Mouse (Mus musculus) CD4-positive helper T cell, adult 2 months (primary cell): ENCODE data around the gene Ier2.
"Not testable (repeated sequence)": the region's sequence is repeated elsewhere in the genome, so short reads cannot be mapped to it uniquely, and the experiment has no call there.

ENCODE experiments used
- DNase-seq: peaks from one replicate; pipeline ENCODE4 v3.0.0-alpha.2; 2012; ENCODE audit warnings: low read depth, missing footprints, low spot score

The Ier2 gene

GRCm38 (mm10) chr8:84698288-84698687, 35.6 kb upstream of the Ier2 start:
- no peak for DNase-seq

DNA sequence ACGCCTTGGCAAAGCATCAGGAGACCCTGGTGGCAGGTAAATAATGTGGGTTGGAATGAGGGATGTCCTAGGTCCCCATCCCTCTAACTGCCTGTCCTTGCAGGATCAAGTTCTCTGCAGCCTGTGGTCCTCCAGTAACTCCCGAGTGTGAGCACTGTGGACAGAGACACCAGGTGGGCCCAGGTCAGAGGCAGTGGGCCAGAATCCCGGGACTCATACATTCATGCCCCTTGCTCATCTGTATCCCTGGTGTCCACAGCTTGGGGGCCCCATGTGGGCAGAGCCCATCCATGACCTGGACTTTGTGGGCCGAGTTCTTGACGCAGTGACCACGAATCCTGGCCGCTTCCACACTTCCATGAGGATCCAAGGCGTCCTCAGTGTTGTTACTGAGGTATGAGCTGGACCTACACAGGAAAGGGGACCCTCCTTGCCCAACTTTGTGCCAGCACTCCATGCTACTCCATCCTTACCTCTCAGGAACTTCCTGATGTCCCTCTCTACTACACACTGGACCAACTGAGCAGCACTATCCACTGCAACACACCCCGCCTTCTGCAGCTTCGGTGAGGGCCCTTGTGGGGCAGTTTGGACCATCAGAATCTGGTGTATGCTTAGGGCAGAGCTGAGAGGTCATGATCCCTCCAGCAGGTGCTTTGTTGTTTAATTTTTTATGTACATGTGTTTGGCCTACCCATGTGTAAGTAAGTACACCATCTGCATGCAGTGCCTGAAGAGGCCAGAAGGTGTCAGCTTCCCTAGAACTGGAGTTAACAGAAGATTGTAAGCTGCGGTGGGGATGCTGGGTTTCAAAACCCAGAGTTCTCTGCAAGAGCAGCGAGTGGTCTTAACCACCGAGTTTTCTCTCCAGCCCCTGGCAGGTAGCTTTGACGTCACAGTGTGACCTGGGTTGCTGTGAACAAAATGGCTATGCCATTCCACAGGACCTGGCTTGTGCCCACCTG, 34.8 kb upstream of the Ier2 start:
- peak; percentile 50 for DNase-seq

DNA sequence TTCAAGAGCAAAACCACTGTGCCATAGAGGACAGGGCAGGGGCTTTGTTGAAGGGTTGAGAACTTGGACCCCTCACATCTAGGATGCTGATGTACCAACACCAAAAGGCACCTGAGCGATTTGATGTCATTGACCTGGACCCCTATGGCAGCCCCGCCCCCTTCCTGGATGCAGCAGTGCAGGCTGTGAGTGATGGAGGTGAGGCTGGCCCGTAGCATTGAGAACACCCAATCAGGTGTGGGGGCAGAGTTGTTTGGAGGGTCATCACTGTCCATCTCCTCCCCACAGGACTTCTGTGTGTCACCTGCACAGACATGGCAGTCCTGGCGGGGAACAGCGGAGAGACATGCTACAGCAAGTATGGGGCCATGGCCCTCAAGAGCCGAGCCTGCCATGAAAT, 32.5 kb upstream of the Ier2 start:
- DNase-seq = no peak

GRCm38 (mm10) chr8:84693332-84693731, 30.7 kb upstream of the Ier2 start:
- DNase-seq = no peak

DNA sequence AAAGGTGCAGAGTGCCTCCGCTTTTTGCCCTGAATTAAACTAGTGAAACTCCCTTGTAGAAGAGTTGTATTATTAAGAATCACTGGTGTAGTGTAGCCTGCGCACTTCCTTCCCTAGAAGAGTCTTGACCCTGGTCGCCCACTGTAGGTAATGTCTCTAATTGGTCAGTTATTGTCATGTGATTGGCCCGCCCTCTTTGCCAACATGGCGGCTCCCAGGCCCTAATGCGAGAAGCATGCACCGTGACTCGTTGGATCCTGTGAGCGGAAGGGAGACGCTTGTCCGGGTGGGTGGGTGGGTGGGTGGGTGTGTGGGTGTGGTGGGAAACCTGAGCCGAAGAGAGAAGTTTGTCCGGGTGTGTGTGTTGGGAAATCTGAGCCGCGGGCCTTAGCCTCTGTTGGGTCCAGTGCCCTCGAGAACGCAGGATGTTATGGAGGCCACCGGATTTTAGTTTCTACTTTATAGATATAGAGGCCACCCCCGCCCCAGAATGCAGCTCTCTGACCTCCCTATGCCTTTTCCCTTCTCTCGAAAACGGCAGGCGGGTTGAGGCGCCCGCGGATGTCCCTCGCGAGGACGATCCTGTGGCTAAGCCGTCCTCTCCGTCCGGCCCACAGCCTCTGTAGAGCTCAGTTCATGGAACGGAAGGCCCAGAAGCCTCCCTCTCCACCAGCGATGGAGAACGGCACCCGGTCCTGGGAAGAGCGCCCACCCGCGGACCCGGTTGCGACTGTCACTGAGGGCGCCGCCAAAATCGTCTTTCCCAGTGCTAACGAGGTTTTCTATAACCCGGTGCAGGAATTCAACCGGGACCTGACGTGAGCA, 26.7 kb upstream of the Ier2 start:
- peak; percentile 90 for DNase-seq

DNA sequence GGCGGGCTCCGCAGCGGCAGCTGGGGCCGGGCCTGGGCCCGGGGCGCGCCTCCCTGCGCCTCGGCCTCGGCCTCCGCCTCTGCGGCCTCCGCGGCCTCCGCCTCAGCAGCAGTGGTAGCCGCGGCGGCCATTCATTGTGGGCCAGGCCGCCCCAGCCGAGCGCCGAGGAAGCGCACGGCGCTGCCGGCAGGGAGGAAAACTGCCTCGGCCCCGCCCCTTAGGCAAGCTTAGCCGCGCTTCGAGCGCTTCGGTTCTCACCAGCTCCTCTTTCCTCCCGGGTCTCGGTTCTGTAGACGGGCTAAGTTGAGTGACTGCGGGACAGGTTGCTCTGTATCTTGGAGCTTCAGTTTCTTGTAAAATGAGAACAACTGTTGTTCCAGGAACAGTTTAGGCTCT, 25.1 kb upstream of the Ier2 start, which contains the start of gene Nacc1:
Gene Nacc1, minus strand, starts transcription at position 158 of the 396 bp plus-strand sequence.
- peak; percentile 90 for DNase-seq

DNA sequence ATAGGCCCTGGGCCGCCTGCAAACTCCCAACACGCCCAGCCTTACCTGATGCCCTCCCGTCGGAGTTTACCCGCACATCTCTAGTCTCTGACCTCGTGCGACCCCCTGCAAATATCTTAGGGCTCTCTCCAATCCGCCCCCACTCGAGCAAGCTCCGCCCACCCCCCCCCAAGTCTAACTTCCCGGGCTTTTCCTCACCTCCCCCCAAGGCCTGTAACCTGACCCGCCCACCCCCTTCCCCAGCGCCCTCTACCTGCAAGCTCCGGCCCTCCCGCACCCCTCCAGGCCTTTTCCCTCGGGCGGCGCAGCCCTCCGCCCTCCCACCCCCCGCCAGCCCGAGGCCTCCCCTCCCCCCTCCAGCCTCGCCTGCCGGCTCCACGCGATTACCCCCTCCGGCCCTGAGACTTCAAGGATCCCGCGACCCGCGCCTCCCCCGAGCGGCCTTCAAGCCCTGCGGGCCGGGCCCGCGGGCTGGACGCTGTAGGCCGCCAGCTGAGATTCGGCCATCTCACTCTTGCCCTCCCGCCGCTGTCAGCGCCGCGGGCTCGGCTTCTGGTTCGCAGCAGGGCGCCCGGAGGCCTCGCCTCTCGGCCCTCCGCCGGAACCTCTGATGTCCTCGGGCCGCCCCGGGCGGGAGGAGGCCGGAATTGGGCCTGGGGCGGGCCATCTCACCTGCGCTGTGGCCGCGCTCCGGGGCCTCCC, 24.5 kb upstream of the Ier2 start:
- no peak for DNase-seq

GRCm38 (mm10) chr8:84686191-84687002, 23.7 kb upstream of the Ier2 start, which contains the start of gene Trmt1:
Trmt1 (plus strand) TSS chr8:84686307.
- DNase-seq = peak; percentile 55

DNA sequence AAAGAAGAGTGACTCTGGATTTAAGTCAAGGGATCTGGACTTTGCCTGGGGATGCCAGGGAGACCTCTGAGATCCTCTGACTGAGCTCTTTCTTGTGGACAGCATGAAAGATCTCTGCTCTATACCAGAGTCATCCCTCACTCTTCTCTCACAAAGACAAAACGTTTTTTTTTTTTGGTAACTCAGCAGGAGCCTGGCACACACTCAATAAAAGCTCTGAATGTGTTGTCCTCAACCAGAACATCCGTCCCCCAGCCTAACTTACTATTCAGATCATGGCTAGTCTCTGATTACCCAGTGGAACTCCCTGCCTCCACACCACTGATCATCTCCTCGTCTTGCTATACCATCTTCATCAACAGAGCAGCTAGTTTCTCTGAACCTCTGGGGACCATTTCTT, 21.9 kb upstream of the Ier2 start:
- no peak for DNase-seq

- DNase-seq = no peak
These were observed 19.6 kb upstream of the Ier2 start for GRCm38 (mm10) chr8:84682257-84682656.

DNA sequence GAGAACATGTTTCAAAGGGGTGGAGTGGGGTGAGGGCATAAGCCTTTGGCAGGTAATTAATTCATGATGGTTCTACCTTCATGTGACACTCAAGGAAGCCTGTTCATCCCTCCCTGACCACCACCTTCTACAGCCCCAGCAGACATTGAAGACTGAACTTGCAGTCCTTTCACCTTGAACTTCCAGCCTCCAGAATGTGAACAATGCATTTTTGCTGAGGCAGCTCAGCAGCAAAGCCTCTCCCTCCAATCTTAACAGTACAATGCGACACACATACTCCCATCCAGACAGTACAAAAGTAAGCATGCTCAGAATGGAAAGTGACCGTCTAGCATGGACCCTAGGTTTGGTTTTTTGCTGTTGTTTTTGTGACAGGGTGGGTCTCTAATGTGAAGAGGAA, 18.8 kb upstream of the Ier2 start:
- DNase-seq = no peak

GRCm38 (mm10) chr8:84677305-84677704, 14.7 kb upstream of the Ier2 start:
- no peak for DNase-seq

GRCm38 (mm10) chr8:84670295-84671006, 7.8 kb upstream of the Ier2 start:
- DNase-seq = not testable (repeated sequence)

- DNase-seq = no peak
These were observed 6.3 kb upstream of the Ier2 start for GRCm38 (mm10) chr8:84668731-84669485.

DNA sequence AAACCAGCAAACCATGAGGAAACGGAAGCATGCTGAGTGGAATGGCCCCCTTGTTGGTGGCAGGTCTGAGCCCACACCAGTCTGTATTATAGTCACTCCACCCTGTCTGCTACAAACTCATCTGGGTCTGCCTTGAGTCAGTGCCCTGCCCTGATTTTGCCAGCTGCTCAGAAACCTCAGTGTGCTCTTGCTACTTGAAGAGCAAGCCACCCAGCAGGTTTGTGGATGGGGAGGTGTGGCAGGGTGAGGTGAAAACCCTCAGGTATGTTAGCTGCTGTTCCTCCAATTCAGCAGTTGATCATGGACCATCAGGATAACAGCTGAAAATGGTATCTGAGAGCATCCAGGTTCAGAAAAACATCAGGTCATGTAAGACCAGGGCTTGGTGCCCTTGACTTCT, 5.4 kb upstream of the Ier2 start:
- DNase-seq = no peak

GRCm38 (mm10) chr8:84665385-84665893, 2.8 kb upstream of the Ier2 start:
- no peak for DNase-seq

GRCm38 (mm10) chr8:84664566-84665384, 2.1 kb upstream of the Ier2 start:
- peak; percentile 82 for DNase-seq
